Mouse (Mus musculus) cerebellum, adult 2 months (tissue): ENCODE measurements around the gene Dennd6b.

Source experiments
- CTCF ChIP-seq: fragments of 200-500 bp; IDR thresholded peaks from 2 replicates; pipeline ENCODE4 v1.5.1; 2011; ENCODE audit warnings: low read depth, mild to moderate bottlenecking, control low read depth, low read length, moderate library complexity, borderline replicate concordance; ENCODE audit not compliant: insufficient read depth
- POLR2A ChIP-seq: fragments of 200-500 bp; IDR thresholded peaks from 2 replicates; pipeline ENCODE4 v1.6.1; 2011; ENCODE audit warnings: low read length, control low read depth, borderline replicate concordance; ENCODE audit not compliant: insufficient read depth

- TF ChIP-seq CTCF: no peak
- no peak for TF ChIP-seq POLR2A
Observed at GRCm38 (mm10) chr15:89184141-89184936, 12.0 kb downstream of the Dennd6b start.
